Mouse (Mus musculus): ENCODE results near the gene Kif20b. TPM values are rescaled to one million over a fixed set of nuclear protein-coding genes. Genes with fewer than 3 reads are reported as not detected.

Gene Kif20b
- polyA plus RNA-seq (2012; rRNA removed) (14.3 and 28.1 TPM in 2 replicates), polyA plus RNA-seq (2014; fragmentation: Nextera tagmentation; extraction: Ambion mirVana) (45.5 and 47.3 TPM in 2 replicates)

DNA sequence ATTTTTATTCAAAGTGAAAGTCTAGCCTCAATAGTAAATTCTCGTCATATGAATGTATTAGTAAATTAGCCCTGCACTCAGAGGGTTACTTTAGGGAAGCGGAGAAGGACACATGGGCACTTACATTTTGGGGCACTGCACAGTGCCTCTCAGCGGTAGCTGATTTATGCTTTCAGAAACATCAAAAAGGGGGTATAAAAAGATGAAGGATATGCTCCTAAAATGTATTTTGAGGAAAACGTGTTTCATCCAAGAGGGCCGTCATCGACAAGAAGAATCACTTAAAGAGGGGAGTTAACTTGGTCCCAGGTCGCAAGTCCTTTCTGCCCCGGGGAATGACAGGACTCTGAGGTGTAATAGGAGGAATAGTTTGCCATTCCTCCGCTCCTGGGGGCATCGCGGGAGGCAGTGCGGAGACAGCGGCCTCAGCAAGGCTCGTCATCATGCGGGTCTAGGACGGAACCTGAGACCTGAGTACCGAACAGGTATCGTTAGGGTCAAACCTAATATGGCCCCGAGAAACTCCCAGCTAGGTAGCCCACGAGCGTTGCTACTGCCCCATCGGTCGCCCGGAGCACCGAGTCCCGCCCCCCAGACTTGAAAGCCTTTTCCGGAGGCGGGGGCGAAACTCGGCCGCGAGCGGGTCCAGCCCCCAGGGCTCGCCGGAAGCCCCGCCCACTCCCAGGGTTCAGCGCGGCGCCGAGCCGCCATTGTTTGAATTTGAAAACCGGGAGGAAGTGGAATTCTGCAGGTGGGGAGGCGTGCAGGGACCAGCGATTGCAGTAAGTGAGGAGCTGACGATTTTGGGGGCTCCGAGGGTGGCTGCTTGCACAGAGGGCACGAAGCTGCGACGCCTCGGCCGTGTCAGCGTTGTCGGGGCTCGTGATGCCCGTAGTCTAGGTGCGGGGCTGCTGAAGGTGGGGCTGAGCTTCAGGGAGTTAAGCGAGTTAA is at the start of gene Kif20b:
Gene Kif20b (plus strand): TSS at position 710 of the 951 bp plus-strand sequence.
- peak within 1 kb of the TSS; percentile 64 for H3K9ac ChIP-seq (ENCODE audit: low read depth, low read length, severe bottlenecking)
- under 1% methylated on average over 57 of the region's 57 CpGs for WGBS

DNA sequence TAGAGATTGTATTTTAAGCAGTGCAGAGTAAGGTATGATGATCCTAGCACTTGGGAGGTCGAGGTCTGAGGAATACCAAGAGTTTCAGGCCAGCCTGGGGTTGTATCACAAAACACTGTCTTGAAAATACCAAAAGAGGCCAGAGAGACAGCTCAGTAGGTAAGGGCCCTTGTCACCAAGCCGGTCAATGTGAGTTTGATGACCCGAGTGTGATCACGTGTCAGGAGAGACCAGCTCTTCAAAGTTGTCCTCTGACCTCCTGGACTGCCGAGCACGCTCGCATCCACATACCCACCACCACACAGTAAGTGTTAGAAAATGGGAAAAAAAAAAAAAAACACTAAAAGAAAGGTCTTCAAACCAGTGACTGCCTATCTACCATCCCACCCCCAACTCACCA is 45.5 kb upstream of the Kif20b start:
- no peak overlapping the region for H3K9ac ChIP-seq (ENCODE audit: low read depth, low read length, severe bottlenecking)
- no peak overlapping the region for H3K4me2 ChIP-seq (replicated peaks; ENCODE audit: low read depth, low read length, severe bottlenecking)
- ATAC-seq (ENCODE audit: low FRiP score, low read depth) (no peak), DNase-seq (ENCODE audit: low spot score) (no peak)
- no peaks in the 10 kb centered on the region for H3K36me3 ChIP-seq (ENCODE audit: control insufficient read depth, insufficient read depth, low read length)
- H3K4me3 ChIP-seq (replicated peaks; ENCODE audit: low read length), result no peak overlapping the region
- no peaks in the 10 kb centered on the region for H3K27me3 ChIP-seq (ENCODE audit: control insufficient read depth, insufficient read depth, low read length)
- no peaks in the 10 kb centered on the region for H3K9me3 ChIP-seq (ENCODE audit: control insufficient read depth, low read length)
- 76% methylated on average over 7 of the region's 7 CpGs for WGBS
- H3K4me1 ChIP-seq (ENCODE audit: control insufficient read depth, insufficient read depth, low read length), result peaks cover 10% of the 10 kb centered on the region; the same call in 1 of the 2 replicates
- H3K27ac ChIP-seq (replicated peaks; ENCODE audit: low read depth, low read length), result no peak overlapping the region
- no peak for TF ChIP-seq POLR2A (IDR thresholded peaks at IDR 0.05; ENCODE audit: borderline replicate concordance, extremely low read depth, insufficient read depth, insufficient read length)

More for the DNA sequence above, at the start of gene Kif20b:
- H3K4me1 ChIP-seq (ENCODE audit: control insufficient read depth, insufficient read depth, low read length), result no peaks in the 10 kb centered on the region
- TF ChIP-seq POLR2A (IDR thresholded peaks at IDR 0.05; ENCODE audit: borderline replicate concordance, extremely low read depth, insufficient read depth, insufficient read length), result 0 out of 2 replicates have a peak, but pooled peaks have one; percentile 3
- H3K27me3 ChIP-seq (ENCODE audit: control insufficient read depth, insufficient read depth, low read length), result no peaks in the 10 kb centered on the region
- no peaks in the 10 kb centered on the region for H3K9me3 ChIP-seq (ENCODE audit: control insufficient read depth, low read length)
- H3K4me2 ChIP-seq (replicated peaks; ENCODE audit: low read depth, low read length, severe bottlenecking), result peak within 1 kb of the TSS; percentile 64
- peak within 1 kb of the TSS; percentile 52; the same call in 1 of the 2 replicates for H3K27ac ChIP-seq (replicated peaks; ENCODE audit: low read depth, low read length)
- peak; percentile 96 for ATAC-seq (ENCODE audit: low FRiP score, low read depth)
- peak; percentile 90 for DNase-seq (ENCODE audit: low spot score)
- H3K4me3 ChIP-seq (replicated peaks; ENCODE audit: low read length), result peak within 1 kb of the TSS; percentile 84
- H3K36me3 ChIP-seq (ENCODE audit: control insufficient read depth, insufficient read depth, low read length), result no peaks in the 10 kb centered on the region

DNA sequence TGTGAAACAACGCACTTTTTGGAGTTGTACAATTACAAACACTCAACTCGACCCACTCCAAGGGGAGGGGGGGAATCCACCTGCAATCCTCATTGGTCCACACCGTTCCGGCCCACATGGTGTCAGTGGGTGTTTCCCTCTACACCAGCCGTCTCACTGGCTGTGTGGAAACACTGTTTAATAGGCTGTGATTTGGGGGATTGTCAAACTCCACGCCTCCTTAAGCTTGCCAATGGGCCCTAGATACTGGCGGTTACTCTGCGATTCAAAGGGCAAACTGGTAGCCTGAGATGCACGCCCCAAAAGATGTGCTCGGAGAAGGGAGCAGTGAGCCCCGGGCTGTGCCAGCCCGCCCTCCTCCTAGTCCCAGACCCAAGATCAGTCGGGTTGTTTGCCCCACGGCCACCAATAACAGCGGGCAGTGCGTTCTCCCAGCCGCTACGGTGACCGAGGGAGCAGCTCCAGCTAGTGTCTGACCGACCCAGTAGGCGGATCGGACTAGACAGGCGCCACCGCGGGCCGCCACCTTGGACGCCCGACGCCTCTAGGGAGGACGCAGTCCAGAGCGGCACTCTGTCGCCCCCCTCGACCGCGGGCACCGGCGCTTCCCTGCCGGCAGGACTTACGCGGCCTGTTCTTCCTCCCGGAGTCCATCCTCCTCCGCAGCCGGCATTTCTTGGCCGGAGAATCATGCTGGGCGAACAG is 44.1 kb upstream of the Kif20b start:
- under 1% methylated on average over 25 of the region's 45 CpGs for whole genome bisulfite sequencing
- peak overlapping the region; percentile 79 for H3K4me2 ChIP-seq (replicated peaks; ENCODE audit: low read depth, low read length, severe bottlenecking)
- TF ChIP-seq POLR2A (IDR thresholded peaks at IDR 0.05; ENCODE audit: borderline replicate concordance, extremely low read depth, insufficient read depth, insufficient read length), result peak; percentile 59; the same call in 1 of the 2 replicates

DNA sequence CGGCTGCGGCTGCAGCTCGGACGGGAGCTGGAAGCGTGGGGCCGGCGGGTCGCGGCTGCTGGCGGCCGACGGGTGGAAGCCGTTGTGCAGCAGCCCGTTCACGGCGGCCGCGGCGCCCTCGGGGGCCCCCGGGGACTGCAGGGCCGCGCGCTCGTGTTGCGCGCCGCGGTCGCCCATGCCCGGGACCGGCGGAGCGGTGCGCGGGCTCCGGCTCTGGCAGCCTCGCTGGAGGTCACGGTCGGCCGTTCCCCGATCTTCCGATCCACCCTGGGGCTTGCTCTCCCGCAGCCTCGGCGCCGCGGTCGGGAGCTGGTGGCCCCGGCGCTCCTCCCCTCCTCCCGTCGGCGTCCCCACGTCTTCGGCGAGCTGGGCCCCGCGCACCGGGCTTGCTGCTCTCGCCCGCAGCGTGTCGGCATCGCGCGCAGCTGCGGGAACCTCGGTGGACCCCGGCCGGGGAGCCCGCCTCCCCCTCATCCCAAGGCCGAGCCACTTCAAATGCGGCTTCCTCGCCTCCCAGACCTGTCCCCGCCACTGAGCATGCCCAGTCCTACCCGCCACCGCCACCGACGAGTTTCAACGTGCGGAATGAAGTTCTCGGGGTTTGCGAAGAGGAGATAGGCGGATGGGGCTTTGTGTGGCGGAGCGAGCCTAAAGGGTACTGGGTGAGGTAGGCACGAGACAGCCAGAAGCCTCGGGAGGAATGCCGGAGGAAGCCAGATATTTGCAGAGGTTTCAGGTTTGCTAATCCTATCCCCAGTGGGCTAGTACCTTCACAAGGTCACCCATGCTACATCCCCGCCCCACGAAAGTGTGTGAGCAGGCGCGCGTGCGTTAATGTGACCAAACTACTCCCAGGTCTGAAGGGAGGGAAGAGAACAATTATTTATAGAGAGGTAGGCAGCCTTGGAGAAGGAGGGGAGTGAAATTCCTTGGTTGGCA is 43.3 kb upstream of the Kif20b start, which contains the start of gene Pank1:
Gene Pank1 (minus strand): TSS at position 853 of the 939 bp plus-strand sequence.
- under 1% methylated on average over 56 of the region's 96 CpGs for WGBS
- H3K27ac ChIP-seq (replicated peaks; ENCODE audit: low read depth, low read length), result peak within 1 kb of the TSS; percentile 97
- H3K36me3 ChIP-seq (ENCODE audit: control insufficient read depth, insufficient read depth, low read length), result no peaks in the 10 kb centered on the region
- H3K4me1 ChIP-seq (ENCODE audit: control insufficient read depth, insufficient read depth, low read length), result peaks cover 10% of the 10 kb centered on the region; the same call in 1 of the 2 replicates
- H3K27me3 ChIP-seq (ENCODE audit: control insufficient read depth, insufficient read depth, low read length), result no peaks in the 10 kb centered on the region
- H3K9ac ChIP-seq (ENCODE audit: low read depth, low read length, severe bottlenecking), result peak within 1 kb of the TSS; percentile 93
- peak within 1 kb of the TSS; percentile 79 for H3K4me2 ChIP-seq (replicated peaks; ENCODE audit: low read depth, low read length, severe bottlenecking)
- H3K4me3 ChIP-seq (replicated peaks; ENCODE audit: low read length), result peak within 1 kb of the TSS; percentile 87
- peak; percentile 68 for ATAC-seq (ENCODE audit: low FRiP score, low read depth)
- no peaks in the 10 kb centered on the region for H3K9me3 ChIP-seq (ENCODE audit: control insufficient read depth, low read length)
- DNase-seq (ENCODE audit: low spot score), result peak; percentile 33
- TF ChIP-seq POLR2A (IDR thresholded peaks at IDR 0.05; ENCODE audit: borderline replicate concordance, extremely low read depth, insufficient read depth, insufficient read length), result peak; percentile 48; the same call in 1 of the 2 replicates

More for the DNA sequence above, 44.1 kb upstream of the Kif20b start:
- peak overlapping the region; percentile 97 for H3K27ac ChIP-seq (replicated peaks; ENCODE audit: low read depth, low read length)
- peak overlapping the region; percentile 87 for H3K4me3 ChIP-seq (replicated peaks; ENCODE audit: low read length)
- peaks cover 10% of the 10 kb centered on the region; the same call in 1 of the 2 replicates for H3K4me1 ChIP-seq (ENCODE audit: control insufficient read depth, insufficient read depth, low read length)
- ATAC-seq (ENCODE audit: low FRiP score, low read depth) (peak; percentile 98), DNase-seq (ENCODE audit: low spot score) (peak; percentile 96)
- no peaks in the 10 kb centered on the region for H3K27me3 ChIP-seq (ENCODE audit: control insufficient read depth, insufficient read depth, low read length)
- no peaks in the 10 kb centered on the region for H3K9me3 ChIP-seq (ENCODE audit: control insufficient read depth, low read length)
- H3K36me3 ChIP-seq (ENCODE audit: control insufficient read depth, insufficient read depth, low read length), result no peaks in the 10 kb centered on the region
- H3K9ac ChIP-seq (ENCODE audit: low read depth, low read length, severe bottlenecking), result peak overlapping the region; percentile 93

Data from limb, embryonic 14.5 days (tissue).